Mouse (Mus musculus) layer of hippocampus, postnatal 36 days (tissue): Measurements from ENCODE around the gene Cks1brt. TPM values are rescaled to one million over a fixed set of nuclear protein-coding genes. Genes with fewer than 3 reads are reported as not detected.
"Not testable (repeated sequence)": the region's sequence is repeated elsewhere in the genome, so short reads cannot be mapped to it uniquely, and the experiment has no call there.

ENCODE experiments used
- DNase-seq, 2 experiments: peaks; one replicate each; pipeline ENCODE4 v3.0.0; 2022
- microRNA-seq, 2 experiments: library from miRNA; unstranded; fragments of <30 nt; microRNA quantifications; one replicate each; pipeline ENCODE4 v1.2.0; 2021
- total RNA-seq, 2 experiments: library from RNA; stranded (reverse); gene quantifications; 2 replicates each; pipeline ENCODE4 v1.2.3; 2021

Cks1brt gene
- not detected for total RNA-seq

DNA sequence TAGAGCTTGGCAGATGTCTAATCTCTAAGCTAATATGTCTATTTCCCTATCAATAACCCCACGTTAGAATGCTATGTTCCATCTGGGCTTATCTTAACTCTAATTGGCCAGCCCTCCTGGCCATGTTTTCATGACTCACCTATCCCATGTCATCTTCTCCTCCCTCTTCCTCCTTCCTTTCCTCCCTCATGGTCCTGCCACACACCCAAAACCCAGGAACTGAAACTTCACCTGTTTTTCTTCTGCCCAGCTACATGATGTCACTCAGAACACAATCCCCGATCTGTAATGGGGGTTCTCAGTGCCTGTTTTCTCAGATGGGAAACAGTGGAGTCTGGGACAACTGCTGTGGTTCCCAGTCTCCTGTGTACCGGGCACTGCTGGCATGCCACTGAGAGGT is at the start of gene Cks1brt:
Cks1brt (plus strand) TSS at position 301 of the 400 bp plus-strand sequence.
- no peak for DNase-seq

DNA sequence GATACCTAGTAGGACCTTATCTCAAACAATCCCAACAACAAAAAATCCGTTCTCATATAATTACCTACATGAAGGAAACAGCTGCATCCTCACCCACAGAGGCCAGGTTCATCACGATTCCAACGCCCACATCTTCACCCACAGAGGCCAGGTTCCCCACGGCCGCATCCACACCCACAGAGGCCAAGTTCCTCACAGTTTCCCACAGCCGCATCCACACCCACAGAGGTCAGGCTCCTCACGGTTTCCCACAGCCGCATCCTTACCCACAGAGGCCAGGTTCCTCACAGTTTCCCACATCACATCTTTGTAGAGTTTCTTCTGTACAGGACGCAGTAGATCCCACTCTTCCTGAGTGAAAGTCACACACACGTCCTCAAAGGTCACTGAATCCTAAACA is 38.5 kb upstream of the Cks1brt start:
- DNase-seq: no peak

DNA sequence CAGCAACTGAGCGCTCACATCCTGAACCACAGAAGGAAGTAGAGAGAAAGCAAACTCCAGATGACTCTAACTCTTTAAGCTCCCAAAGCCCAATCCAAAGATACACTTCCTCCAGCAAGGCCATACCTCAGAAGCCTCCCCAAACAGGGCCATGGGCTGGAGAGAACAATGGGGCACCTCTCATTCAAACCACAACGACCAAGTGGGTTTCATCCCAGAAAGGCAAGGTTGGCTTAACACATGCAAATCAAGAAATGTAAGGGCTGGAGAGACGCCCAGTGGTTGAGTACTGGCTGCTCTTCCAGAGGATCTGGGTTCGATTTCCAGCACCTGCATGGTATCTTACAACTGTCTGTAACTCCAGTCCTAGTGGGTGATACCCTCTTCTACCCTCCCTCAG is 36.2 kb upstream of the Cks1brt start:
- no peak for DNase-seq

DNA sequence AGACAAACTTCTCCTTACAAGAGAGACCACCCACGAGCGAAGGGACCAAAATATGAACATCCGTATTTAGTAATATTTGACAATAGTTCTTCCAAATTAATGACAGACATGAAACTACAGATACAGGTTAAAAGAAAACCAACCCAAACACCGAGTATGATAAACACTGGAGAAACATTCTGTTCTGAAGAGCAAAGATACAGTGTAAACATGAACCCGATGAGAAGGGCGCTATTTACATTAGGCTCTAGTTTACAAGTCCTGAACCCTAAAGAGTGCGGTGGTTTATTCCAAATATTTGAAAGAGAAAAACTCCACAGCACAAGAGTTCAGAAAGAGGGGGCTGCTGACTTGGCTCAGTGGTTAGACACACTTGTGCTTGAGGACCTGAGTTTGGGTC is 34.7 kb upstream of the Cks1brt start:
- DNase-seq: no peak

DNA sequence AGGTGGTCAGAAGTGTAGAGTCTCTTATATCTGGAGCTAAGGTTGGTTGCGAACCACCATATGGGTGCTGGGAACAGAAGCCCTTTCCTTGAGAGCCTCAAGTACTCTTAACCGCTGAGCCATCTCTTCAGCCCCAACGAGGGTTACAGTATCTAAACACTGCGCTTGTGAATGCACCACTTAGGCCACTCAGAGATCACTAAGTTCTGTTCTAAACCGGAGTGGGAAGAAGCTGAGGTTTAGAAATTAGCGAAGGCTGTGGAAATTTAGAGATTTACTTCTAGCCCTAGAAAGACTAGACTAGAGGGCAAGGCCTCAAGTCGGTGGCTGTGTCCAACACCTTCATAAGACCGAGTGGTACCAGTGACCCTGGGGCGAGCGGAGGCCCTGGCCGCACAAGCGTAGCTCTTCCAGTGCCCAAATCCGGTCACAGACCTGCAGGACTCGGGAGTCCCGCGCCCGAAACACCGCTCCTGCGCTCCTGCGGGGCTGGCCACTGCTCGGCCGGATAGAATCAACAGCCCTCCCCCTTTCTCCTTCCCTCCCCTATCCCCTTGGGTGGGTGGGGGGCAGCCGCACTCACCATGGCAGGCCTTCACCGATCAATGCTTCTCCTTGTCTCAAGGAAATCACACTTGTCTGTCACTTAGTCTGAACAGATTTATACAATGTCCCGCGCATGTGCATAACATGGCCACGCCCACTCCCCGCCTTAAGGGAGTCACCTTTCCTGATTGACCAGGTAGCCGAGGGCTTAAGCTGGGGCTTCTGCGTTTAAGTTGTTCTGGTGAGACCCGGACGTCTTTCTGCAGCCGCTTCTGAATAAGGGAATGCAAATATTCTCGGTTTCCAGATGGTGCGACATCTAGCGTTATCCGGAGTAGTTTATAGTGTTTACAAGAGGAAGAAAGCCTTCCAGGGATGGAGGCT is 32.4 kb upstream of the Cks1brt start:
- peak; percentile 76 to 78 for DNase-seq

DNA sequence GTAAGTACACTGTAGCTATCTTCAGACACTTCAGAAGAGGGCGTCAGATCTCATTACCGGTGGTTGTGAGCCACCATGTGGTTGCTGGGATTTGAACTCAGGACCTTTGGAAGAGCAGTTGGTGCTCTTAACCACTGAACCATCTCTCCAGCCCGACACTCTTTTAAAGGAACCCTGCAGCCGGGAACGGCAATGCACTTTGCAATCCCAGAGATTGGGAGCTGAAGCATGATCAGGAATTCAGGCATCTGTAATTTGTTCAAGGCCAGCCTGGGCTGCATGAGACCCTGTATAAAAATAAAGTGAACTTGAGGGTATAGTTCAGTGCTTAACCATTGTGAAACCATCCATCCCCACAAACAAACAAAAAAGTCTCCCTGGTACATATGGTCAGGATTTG is 31.5 kb upstream of the Cks1brt start:
- DNase-seq: not testable (repeated sequence)

DNA sequence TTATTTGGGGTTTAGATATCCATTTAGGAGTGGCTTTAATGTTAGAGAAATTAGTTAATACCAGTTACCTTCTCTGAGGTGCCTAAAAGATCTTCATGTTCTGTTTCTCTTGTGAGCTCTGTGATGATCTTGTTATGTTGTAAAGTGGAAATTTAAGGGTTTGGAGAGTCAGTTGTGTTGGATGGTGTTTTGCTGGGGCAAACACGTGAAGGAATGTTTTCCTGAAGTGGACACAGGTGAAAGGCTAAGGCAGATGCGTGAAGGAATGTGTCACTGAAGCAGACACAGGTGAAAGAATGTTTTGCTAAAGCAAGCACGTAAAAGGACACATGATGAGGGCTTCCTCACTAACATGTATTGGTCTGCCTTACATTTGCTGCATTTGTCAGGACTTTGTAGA is 28.7 kb upstream of the Cks1brt start, which contains the start of gene Zfp791:
Zfp791 (minus strand) TSS at position 101 of the 400 bp plus-strand sequence.
- DNase-seq: no peak

DNA sequence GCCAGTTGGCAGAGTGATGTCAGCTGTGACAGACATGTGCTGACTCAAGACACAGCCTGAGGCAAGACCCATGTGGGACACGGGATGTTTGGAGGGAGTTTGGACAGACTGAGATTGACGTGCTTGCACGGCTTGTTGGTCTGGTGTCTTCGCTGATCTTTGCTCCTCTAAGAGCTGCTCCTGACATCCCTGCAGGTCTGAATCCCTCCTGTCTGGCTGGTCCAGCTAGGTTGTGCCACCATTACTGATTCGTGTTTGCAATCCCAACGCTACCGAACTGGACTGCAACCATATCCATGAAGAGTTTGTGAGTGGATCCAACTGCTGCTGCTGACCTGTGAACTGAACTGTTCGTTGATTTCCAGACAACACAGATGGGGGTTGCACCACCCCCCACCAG is 28.0 kb upstream of the Cks1brt start:
- DNase-seq: no peak

DNA sequence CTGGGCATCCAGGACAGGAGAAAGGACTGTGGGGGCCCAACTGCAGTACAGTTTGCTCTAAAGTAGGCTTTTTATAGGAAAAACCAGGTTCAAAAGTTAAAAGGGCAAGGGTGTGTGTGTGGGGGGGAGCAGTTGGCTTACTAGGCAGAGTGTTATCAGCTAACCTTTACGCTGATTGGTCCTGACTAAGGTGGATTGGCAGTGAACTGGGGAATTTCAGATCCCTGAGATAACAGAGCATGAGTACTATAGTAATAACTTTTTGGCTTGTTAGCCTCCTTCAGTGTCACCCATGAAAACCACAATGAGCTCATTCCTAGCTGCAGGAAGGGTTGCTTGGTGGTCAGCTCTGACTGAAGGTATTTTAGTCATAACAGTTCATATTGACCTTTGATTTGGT is 19.4 kb upstream of the Cks1brt start:
- DNase-seq: no peak

DNA sequence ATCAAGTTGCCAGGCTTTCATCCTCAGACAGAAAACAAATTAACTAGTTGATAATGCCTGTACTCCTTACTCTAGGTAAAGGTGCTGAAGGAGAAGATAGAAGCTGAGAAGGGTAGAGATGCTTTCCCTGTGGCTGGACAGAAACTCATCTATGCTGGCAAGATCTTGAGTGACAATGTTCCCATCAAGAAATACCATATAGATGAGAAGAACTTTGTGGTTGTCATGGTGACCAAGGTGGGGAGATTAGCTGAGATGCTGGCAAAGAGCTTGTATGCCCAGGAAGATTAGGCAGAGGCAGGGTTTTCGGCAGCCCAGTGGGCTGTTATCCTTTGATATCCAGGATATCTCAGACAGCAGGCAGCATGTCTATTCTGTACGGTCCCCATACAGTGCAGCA is 16.0 kb upstream of the Cks1brt start:
- DNase-seq: not testable (repeated sequence)

DNA sequence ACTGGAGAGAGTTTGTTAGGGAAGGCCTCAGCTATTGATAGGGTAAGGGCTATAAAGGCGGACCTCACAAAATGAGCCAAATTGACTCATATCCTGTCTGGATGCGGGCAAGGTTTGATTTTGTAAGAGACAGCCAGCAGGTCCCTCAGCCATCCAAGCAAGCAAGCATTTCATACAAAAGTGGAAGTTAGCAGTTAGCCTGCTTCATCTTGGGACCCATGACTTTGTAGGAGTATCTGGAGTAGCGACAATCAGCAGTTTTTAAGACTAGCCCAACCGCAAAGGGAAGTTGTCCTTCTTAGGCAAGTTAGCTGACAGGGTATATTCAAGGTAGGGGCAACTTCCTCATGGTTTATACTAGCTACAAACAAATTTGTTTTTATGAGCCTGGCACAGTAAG is 9.2 kb upstream of the Cks1brt start:
- no peak for DNase-seq

DNA sequence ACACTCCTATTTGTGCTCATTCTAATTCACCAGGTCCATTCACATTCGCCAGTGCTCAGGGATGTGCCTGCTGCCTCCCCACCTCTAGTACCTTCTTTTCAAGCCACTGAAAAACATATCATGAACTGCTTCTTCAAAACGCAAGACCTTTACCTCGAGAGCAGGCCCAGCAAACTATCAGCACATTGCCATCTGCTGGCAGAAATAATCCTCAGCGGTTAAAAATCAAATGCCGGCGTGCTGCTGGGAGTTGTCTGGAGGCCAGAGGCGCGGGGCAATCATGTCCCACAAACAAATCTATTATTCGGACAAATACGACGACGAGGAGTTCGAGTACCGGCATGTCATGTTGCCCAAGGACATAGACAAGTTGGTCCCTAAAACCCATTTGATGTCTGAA is 19.6 kb downstream of the Cks1brt start:
- DNase-seq: peak; percentile 32 to 35

DNA sequence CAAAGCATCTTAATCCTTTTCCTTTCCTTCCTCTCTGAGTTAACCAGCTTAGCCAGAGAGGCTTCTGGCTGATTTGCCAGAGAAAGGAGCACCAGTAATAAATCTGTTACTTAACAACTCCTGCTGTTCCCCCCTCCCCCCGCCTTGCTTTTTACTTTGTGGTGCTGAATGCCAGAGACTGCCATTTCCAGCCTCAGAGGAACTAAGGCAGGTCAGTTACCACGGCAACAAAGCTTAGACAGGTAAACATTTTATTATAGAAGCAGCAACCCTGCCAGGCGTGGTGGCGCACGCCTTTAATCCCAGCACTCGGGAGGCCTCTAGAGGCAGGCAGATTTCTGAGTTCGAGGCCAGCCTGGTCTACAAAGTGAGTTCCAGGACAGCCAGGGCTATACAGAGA is 24.2 kb downstream of the Cks1brt start:
- DNase-seq: no peak

DNA sequence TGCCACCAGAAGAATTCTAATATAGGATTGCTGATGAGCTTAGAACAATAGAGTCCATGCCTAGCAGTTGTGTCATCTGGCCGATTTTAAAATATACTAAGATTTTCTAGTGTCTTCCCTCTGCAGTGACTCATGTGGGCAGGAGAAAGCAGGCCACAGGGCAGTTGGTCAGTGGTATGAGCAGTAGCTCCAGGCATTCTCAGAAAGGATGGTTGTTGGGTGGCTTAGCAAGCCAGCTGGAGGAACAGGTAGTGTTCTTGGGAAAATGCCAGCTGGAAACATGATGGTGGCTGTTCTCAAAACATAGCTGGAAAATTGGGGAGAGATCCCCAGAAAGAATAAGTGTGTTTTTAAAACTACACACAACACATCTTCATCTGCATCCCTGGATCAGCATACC is 40.6 kb downstream of the Cks1brt start:
- no peak for DNase-seq

DNA sequence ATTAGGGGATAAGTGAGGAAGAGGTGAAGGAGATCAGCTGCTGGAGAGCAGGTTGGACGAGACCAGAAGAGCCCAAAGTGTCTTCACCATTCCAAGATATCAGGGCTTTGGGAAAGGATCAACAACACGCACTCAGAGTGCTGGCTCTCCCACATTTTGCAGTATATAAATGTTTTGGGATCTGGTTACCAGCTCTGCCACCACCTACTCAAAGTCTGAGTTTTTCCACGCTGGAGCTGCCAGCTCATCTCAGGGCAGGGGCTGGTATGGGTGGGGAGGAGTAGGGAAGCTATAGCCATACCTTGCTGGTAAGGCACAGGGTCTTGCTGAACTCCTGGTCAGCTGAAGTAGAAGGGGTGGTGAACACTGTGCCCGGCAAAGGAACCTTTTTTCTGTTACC is 68.5 kb downstream of the Cks1brt start:
- no peak for DNase-seq

DNA sequence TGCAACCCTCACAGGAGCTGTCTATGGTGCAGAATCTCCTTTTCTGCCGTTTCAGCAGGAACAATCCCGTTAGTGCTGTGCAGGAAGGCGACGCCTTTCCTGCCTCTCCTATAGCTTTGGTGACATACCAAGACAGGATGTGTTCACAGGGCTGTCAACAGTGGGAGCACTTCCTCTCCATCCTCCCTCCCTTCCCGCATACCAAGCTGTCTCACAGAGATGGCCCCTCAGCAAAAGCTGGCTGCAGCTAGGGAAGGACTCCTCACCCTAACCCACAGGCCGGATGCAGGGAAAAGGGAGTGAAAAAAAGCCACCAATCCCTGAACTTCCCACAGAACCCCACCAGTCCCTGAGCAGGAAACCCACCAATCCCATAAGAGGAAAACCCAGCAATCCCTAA is 69.3 kb downstream of the Cks1brt start:
- DNase-seq: no peak

Small RNA genes within 50 kb of the gene (microRNA-seq; reads per million reads assigned to microRNA genes)
- 0 reads per million in 2 experiments for gene Gm23388

Other genes starting within 250 kb of the Cks1brt start
- under 1 TPM in 1 of 2 experiments, not detected in 1; 0.40 TPM for gene Klf1, start 250.0 kb upstream of the Cks1brt start, total RNA-seq
- gene Dnase2a, start 243.4 kb upstream of the Cks1brt start, total RNA-seq: 1 to 10 TPM; 3.2 to 3.9 TPM
- gene Mast1, start 214.6 kb upstream of the Cks1brt start, total RNA-seq: 10 to 100 TPM; 79.5 TPM
- 1 to 10 TPM in 1 of 2 experiments, under 1 TPM in 1; 0.77 to 1.0 TPM for gene Rtbdn, start 204.9 kb upstream of the Cks1brt start, total RNA-seq
- gene Gm49661, start 182.5 kb upstream of the Cks1brt start, total RNA-seq: not detected
- gene Prdx2, start 182.3 kb upstream of the Cks1brt start, total RNA-seq: 100 to 1,000 TPM; 338 to 356 TPM
- 10 to 100 TPM; 35.3 to 36.8 TPM for gene Rnaseh2a, start 182.2 kb upstream of the Cks1brt start, total RNA-seq
- gene Junb, start 173.2 kb upstream of the Cks1brt start, total RNA-seq: 10 to 100 TPM; 59.9 to 73.6 TPM
- 1 to 10 TPM; 7.8 to 9.7 TPM for gene Hook2, start 161.3 kb upstream of the Cks1brt start, total RNA-seq
- not detected for gene Best2, start 137.4 kb upstream of the Cks1brt start, total RNA-seq
- gene Asna1, start 126.6 kb upstream of the Cks1brt start, total RNA-seq: 100 to 1,000 TPM; 120 to 121 TPM
- gene Trir, start 125.1 kb upstream of the Cks1brt start, total RNA-seq: 100 to 1,000 TPM; 133 to 136 TPM
- 100 to 1,000 TPM; 147 to 149 TPM for gene Tnpo2, start 115.0 kb upstream of the Cks1brt start, total RNA-seq
- 10 to 100 TPM; 22.8 to 24.1 TPM for gene Fbxw9, start 91.9 kb upstream of the Cks1brt start, total RNA-seq
- gene Gm5741, start 83.9 kb upstream of the Cks1brt start, total RNA-seq: not detected
- 10 to 100 TPM; 52.1 to 60.6 TPM for gene Dhps, start 80.2 kb upstream of the Cks1brt start, total RNA-seq
- 10 to 100 TPM; 55.0 to 65.7 TPM for gene Wdr83os, start 71.2 kb upstream of the Cks1brt start, total RNA-seq
- 10 to 100 TPM; 26.1 to 28.4 TPM for gene Wdr83, start 70.6 kb upstream of the Cks1brt start, total RNA-seq
- gene Man2b1, start 68.7 kb upstream of the Cks1brt start, total RNA-seq: 10 to 100 TPM; 30.5 to 36.8 TPM
- 1 to 10 TPM; 6.8 to 8.0 TPM for gene Zfp791, start 28.8 kb upstream of the Cks1brt start, total RNA-seq
- not detected for gene Olfr371, start 74.1 kb downstream of the Cks1brt start, total RNA-seq
- 10 to 100 TPM; 26.6 to 33.2 TPM for gene Orc6, start 147.7 kb downstream of the Cks1brt start, total RNA-seq
- gene Vps35, start 147.9 kb downstream of the Cks1brt start, total RNA-seq: 100 to 1,000 TPM; 129 to 139 TPM
- 1 to 10 TPM; 1.6 to 2.0 TPM for gene Mylk3, start 234.4 kb downstream of the Cks1brt start, total RNA-seq